Mouse (Mus musculus) R1 (cell line): Measurements from ENCODE around the gene Casp7.

Experiments
- DNase-seq: peaks from one replicate; pipeline ENCODE4 v3.0.0-alpha.2; 2018; ENCODE audit warnings: low read depth, low spot score

The Casp7 gene

DNA sequence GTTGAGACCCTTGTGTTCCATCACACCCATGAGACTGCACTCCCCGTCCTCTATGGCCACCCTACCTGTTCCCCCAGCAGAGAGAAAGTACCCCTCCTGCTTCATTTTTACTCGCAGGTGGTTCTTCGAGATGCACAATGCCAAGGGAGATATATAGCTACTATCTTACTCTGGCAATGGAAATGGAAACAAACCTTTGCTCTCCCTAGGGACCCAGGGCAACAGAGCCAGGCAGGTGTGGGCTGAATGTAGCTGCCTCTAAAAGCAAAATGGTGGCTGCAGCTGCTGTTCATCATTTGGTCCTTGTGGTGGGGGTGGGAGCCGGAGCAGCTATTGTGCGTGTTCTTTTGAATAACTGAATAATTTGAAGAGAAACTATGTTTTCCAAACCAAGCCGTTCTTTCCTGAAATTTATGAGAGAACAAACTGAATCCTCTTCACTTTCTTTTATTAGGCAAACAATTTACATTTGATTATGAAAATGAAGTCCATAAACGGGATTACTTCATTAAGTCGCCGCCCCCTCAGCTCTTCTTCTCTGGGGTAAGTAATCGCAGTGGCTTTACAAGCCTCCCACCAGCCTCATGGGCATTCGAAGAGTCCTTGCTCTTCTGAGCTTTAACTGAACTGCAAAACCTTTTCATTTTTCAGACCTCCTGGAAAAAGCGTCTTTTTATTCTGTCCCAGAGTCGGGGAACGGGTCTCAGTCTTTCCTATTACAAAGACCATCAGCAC, 73.5 kb downstream of the Casp7 start:
- no peak for DNase-seq

DNA sequence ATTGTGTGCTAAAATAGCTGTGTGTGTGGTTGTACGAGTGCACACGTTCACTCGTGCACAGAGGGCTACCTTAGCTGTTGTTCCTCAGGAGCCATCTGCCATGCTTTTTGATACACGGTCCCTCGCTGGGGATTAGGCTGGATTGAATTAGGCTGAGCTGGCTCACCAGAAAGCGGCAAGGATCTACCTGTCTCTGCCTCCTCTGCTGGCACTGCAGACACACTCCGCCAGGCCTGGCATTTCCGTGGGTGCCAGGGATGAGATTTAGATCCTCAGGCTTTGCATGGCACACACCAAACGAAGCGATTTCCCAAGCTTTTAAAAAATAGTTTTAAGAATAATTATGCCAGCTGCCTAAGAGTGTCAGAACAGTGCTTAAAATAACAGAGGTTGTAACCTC, 75.0 kb downstream of the Casp7 start:
- no peak for DNase-seq

- peak; percentile 82 for DNase-seq
Observed at GRCm38 (mm10) chr19:56474869-56475550, 78.1 kb downstream of the Casp7 start.

DNA sequence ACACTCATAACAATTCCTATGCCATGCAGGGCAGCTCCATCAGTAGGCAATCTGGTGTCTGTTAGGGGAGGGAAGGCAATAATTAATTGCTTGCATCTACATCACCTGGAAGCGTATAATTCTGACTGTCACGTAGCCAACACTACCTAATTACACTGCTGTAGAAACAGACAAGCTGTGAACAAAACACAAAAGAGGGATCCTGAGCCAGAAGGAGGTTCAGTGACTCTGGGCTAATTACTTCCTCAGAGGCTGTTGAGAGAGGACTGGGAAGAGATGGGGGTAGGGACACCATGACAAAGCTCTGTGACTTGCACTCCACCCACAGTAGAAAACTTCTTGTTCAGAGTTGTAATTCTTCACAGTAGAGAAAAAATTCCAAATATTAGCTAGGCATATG, 79.6 kb downstream of the Casp7 start:
- no peak for DNase-seq

DNA sequence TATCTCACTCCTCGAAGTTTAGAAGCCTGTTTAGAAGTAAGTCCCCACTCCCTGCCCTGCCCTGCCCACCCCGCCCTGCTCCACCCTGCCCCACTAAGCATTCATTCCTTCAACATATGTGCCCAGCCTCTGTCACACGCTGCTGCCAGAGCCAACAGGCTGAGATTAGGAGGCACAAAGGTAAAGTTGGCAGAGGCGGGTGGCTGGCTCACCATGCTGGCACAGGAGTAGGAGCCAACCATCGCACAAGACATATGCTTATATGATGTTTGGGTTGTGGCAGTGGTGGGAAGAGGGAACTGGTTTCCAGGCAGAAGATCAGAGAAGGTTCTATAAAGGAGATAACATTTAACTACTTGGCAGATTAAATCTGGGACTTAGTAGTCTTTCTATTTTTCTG, 80.3 kb downstream of the Casp7 start:
- no peak for DNase-seq

GRCm38 (mm10) chr19:56477832-56478231, 80.9 kb downstream of the Casp7 start:
- peak; percentile 12 for DNase-seq

GRCm38 (mm10) chr19:56484630-56485375, 87.9 kb downstream of the Casp7 start:
- no peak for DNase-seq

GRCm38 (mm10) chr19:56485376-56486271, 88.7 kb downstream of the Casp7 start:
- no peak for DNase-seq

DNA sequence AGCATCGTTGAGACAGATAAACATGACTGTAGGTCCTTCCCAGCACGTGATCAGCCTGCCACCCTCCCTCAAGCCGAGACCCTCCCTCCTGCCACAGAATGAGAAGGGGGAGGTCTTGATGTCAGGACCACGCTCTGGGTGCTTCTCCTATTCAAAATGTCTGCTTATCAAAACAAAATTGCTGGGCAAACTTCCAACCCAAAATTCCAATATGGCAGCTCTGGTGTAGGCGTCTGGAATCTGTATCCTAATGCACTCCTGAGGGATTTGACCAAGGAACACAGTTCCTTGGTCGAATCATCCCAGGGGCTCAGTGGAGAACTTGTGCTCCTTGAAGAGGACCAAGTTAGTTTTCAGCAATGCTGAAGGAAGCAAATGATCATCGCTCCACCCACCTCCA, 90.0 kb downstream of the Casp7 start:
- DNase-seq: no peak

GRCm38 (mm10) chr19:56487339-56487738, 90.4 kb downstream of the Casp7 start:
- no peak for DNase-seq

- no peak for DNase-seq
Observed at GRCm38 (mm10) chr19:56489601-56490000, 92.7 kb downstream of the Casp7 start.
